Mouse (Mus musculus) liver, embryonic 14.5 days (tissue): ENCODE data around the gene Slc25a35. TPM values are rescaled to one million over a fixed set of nuclear protein-coding genes. Genes with fewer than 3 reads are reported as not detected.
"Not testable (repeated sequence)": the region's sequence is repeated elsewhere in the genome, so short reads cannot be mapped to it uniquely, and the experiment has no call there.

Experiments
- ATAC-seq: fragments of 200-750 bp; cut with Nextera tagmentation; 2 replicates; pipeline ENCODE4 v1.8.0; 2017; ENCODE audit warnings: moderate number of reproducible peaks, mild to moderate bottlenecking, moderate library complexity; ENCODE audit not compliant: insufficient read depth
- DNase-seq, 3 experiments: peaks; one replicate each; pipeline ENCODE4 v3.0.0-alpha.2; 2012 to 2013; ENCODE audit warnings: low read depth in 3 of 3, low spot score in 3 of 3
- H3K27ac ChIP-seq: fragments of 300-500 bp; sonication (generic); 2 replicates; pipeline ENCODE4 v1.5.1; 2014; ENCODE audit warnings: moderate library complexity, mild to moderate bottlenecking, control low read depth, inconsistent platforms
- H3K27me3 ChIP-seq: fragments of 300-500 bp; sonication (generic); 2 replicates; pipeline ENCODE4 v1.6.1; 2014; ENCODE audit warnings: mild to moderate bottlenecking, low read length, moderate library complexity; ENCODE audit not compliant: control insufficient read depth, insufficient read depth
- H3K36me3 ChIP-seq: fragments of 300-500 bp; sonication (generic); replicated peaks from 2 replicates; pipeline ENCODE4 v1.6.1; 2014; ENCODE audit warnings: low read depth; ENCODE audit not compliant: control insufficient read depth, insufficient read depth
- H3K4me1 ChIP-seq, 2 experiments: fragments of 200-500 bp in 1 of 2; fragments of 300-500 bp in 1 of 2; sonication (generic) in 1 of 2; replicated peaks; 2 replicates each; pipeline ENCODE4 v1.6.1; 2012 to 2014; ENCODE audit warnings: antibody characterized with exemption in 1 of 2, inconsistent platforms in 1 of 2, low read length in 1 of 2; ENCODE audit not compliant: control insufficient read depth in 2 of 2, insufficient read depth in 2 of 2
- H3K4me2 ChIP-seq: fragments of 300-500 bp; sonication (generic); 2 replicates; pipeline ENCODE4 v1.6.1; 2014; ENCODE audit warnings: low read depth, mild to moderate bottlenecking, control low read depth, moderate library complexity
- H3K4me3 ChIP-seq, 2 experiments: fragments of 200-500 bp in 1 of 2; fragments of 300-500 bp in 1 of 2; sonication (generic) in 1 of 2; 2 replicates each; pipeline ENCODE4 v1.5.1; 2012 to 2014; ENCODE audit warnings: low read depth in 2 of 2, low read length in 2 of 2, mild to moderate bottlenecking in 2 of 2, control low read depth in 1 of 2, inconsistent platforms in 1 of 2, moderate library complexity in 1 of 2; ENCODE audit not compliant: insufficient read depth in 1 of 2
- H3K9ac ChIP-seq: fragments of 300-500 bp; sonication (generic); replicated peaks from 2 replicates; pipeline ENCODE4 v1.6.1; 2014; ENCODE audit warnings: mild to moderate bottlenecking, control low read depth, moderate library complexity
- H3K9me3 ChIP-seq: fragments of 300-500 bp; sonication (generic); 2 replicates; pipeline ENCODE4 v1.6.1; 2016; ENCODE audit warnings: low read length, mixed read lengths; ENCODE audit not compliant: control insufficient read depth
- CTCF ChIP-seq: IDR thresholded peaks from 2 replicates; pipeline ENCODE4 v1.5.1; 2016; ENCODE audit warnings: antibody characterized with exemption, low read depth, control low read depth
- EP300 ChIP-seq: IDR thresholded peaks from 2 replicates; pipeline ENCODE4 v1.6.1; 2016; ENCODE audit warnings: antibody characterized with exemption, low read depth
- WGBS: fragments of 180-500 bp; shearing (Covaris S2); extraction: QIAGEN DNeasy Blood & Tissue Kit; methylation state at CpG from one replicate; pipeline ENCODE4 v1.1.7; 2014; ENCODE audit not compliant: insufficient replicate concordance; 5-methylcytosine and 5-hydroxymethylcytosine counted together
- polyA plus RNA-seq, 2 experiments: library from polyadenylated mRNA; depleted of rRNA in 1 of 2; stranded (reverse) in 1 of 2; unstranded in 1 of 2; fragments of >200 nt; fragmentation: Nextera tagmentation in 1 of 2; extraction: Ambion mirVana in 1 of 2; gene quantifications; 2 replicates each; pipeline versions ENCODE4 v1.2.1 to v1.2.3; 2012 to 2014

Gene Slc25a35
- polyA plus RNA-seq, 2 experiments: 0.13 to 0.59 TPM

DNA sequence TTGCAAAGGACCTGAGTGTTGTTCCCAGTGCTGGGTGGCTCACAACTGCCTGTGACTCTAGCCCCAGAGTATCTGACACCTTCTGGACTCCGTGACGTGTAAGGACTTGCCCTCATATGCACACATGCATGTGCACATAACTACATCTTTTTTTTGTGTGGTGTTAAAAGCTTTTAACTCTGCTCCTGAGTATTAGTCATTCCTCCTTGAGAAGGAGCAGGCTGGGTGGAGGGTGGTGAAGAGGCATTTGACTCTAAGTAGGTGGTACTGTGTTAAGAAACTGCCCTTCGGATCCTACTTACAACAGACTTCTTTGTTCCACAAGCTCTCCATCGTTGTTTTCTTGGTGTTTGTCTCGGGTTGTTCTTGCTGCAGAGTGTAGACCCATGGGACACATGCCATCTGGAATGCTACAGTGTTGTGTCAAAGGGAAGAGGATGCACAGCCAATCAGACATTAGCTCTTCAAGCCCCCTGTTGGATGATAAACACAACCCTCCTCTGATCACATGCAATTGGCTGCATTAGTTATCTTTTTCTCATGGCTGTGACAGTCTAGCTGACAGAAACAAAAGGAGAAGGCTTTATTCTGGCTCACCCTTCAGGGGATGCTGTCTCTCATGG, 33.9 kb upstream of the Slc25a35 start:
- TF ChIP-seq CTCF (no peak), EP300 (no peak)
- H3K4me1 ChIP-seq: no peaks in the 10 kb centered on the region
- no peaks in the 10 kb centered on the region for H3K36me3 ChIP-seq
- H3K27ac ChIP-seq: no peak overlapping the region
- no peak overlapping the region for H3K4me2 ChIP-seq
- no peaks in the 10 kb centered on the region for H3K27me3 ChIP-seq
- DNase-seq (no peak), ATAC-seq (no peak)
- no peak overlapping the region for H3K9ac ChIP-seq
- H3K9me3 ChIP-seq: no peaks in the 10 kb centered on the region
- WGBS: 68% methylated on average over 5 of the region's 5 CpGs
- no peak overlapping the region for H3K4me3 ChIP-seq

DNA sequence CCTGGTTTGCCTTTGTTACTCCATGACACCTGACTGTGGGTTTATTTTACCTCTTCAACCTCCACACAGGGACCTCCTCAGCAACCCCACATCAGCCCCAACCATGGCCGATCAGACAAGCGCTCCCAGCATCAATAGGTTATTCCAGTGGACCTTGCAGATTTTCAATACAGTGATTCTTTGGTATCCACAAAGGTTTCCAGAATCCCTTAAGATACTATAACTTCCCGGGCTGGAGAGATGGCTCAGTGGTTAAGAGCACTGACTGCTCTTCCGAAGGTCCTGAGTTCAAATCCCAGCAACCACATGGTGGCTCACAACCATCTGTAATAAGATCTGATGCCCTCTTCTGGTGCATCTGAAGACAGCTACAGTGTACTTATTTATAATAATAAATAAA, 31.0 kb upstream of the Slc25a35 start:
- H3K9ac ChIP-seq, H3K27ac ChIP-seq, H3K4me2 ChIP-seq, H3K4me1 ChIP-seq, H3K9me3 ChIP-seq, DNase-seq, H3K27me3 ChIP-seq, H3K36me3 ChIP-seq, ATAC-seq, H3K4me3 ChIP-seq: not testable (repeated sequence)
- WGBS: 68% methylated on average over 4 of the region's 4 CpGs

DNA sequence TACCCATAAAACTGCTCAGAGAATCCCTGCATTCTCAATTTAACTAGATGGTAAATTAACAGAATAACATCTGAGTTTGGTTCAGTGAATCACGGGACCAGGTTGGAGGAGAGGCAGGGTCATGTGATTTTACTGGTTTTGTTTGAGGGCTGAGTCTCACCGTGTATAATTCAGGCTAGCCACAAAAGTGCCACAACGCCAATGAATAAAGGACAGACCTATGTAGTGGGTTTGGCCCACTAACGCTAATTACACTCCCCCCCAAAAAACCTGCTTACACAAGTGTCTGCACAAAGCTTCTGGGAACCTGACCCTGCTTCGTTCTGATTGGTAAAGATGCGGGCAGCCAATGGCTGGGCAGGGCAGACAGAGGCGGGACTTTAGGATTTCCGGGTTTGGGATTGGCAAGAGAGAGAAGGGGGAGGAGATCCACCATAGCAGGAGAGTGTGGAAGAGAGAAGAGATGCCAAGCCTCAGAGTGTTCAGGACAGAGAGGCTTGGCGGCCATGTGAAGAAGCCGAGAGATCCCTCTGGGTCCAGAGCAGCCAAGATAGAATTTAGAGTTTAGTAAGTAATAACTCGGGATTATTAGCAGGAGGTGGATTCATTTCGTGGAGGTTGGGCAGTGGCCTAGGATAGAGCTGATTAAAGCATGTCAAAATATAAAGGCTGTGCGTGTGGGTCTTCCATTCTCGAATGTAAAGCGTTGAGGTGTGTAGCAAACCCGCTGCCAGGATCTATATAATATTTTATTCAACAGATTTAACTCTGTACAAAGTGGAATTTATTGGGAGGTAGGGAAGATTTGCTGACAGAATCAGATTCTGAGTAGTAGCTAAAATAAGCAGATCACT, 28.3 kb upstream of the Slc25a35 start:
- H3K4me3 ChIP-seq: peak overlapping the region; percentile 45 to 63
- H3K9ac ChIP-seq: peak overlapping the region; percentile 28
- peak; percentile 71 to 78 (median 78) for DNase-seq
- peak overlapping the region; percentile 64 for H3K4me2 ChIP-seq
- no peak overlapping the region for H3K27ac ChIP-seq
- no peaks in the 10 kb centered on the region for H3K9me3 ChIP-seq
- WGBS: 5% methylated on average over 16 of the region's 16 CpGs
- H3K4me1 ChIP-seq: peaks cover 0 to 2% of the 10 kb centered on the region in 2 experiments; a peak in 2 of 4 replicates
- TF ChIP-seq CTCF: no peak
- TF ChIP-seq EP300: no peak
- H3K36me3 ChIP-seq: no peaks in the 10 kb centered on the region
- peak; percentile 97 for ATAC-seq
- no peaks in the 10 kb centered on the region for H3K27me3 ChIP-seq

DNA sequence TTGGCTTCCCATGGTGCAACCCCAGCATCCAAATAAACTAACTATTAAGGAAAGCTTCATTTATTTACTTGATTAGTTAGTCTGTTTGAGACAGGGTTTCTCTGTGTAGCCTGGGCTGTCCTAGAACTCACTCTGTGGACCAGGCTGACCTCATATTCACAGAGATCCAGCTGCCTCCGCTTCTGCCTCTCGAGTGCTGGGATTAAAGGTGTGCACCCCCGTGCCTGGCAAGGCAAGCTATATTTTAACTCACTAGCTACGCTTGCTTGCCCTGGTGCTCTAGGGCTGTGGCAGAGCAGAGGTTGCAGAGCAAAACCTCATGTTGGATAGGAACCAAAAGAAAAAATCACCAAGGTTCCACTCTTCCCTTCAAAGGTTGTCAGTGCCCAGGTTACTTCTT, 27.4 kb upstream of the Slc25a35 start:
- WGBS: 54% methylated on average over 4 of the region's 4 CpGs
- H3K27ac ChIP-seq: no peak overlapping the region

DNA sequence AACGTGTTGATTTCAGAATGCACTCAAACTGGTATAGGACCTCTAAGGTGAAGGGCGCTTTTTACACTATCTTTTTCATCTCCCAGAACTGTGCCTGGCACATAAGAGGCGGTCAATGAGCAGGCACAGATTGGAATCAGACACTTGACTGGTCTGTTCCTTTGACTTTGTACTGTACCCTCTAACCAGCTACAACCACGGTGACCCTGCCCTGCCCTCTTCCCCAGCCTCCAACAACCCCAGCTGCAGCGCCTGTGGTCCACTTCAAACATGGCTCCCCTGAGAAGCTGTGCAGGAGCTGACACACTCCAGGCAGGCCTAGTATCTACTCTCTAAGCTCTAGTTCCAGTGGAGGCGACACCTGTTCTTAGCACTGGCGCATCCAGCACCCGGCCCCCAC, 25.2 kb upstream of the Slc25a35 start:
- ATAC-seq (no peak), DNase-seq (no peak)
- H3K27ac ChIP-seq: no peak overlapping the region
- H3K4me3 ChIP-seq: no peak overlapping the region
- no peaks in the 10 kb centered on the region for H3K9me3 ChIP-seq
- peaks cover 0 to 2% of the 10 kb centered on the region in 2 experiments; a peak in 2 of 4 replicates for H3K4me1 ChIP-seq
- TF ChIP-seq CTCF: no peak
- H3K27me3 ChIP-seq: no peaks in the 10 kb centered on the region
- WGBS: 61% methylated on average over 8 of the region's 8 CpGs
- no peak overlapping the region for H3K4me2 ChIP-seq
- H3K9ac ChIP-seq: no peak overlapping the region
- H3K36me3 ChIP-seq: no peaks in the 10 kb centered on the region

More for the DNA sequence above, 27.4 kb upstream of the Slc25a35 start:
- peak overlapping the region; percentile 28 for H3K9ac ChIP-seq
- no peak for TF ChIP-seq CTCF
- no peak for TF ChIP-seq EP300
- no peak for ATAC-seq
- H3K4me1 ChIP-seq: peaks cover 0 to 2% of the 10 kb centered on the region in 2 experiments; a peak in 2 of 4 replicates
- no peak for DNase-seq
- no peaks in the 10 kb centered on the region for H3K27me3 ChIP-seq
- no peaks in the 10 kb centered on the region for H3K36me3 ChIP-seq
- peak overlapping the region in 1 of 2 experiments; percentile 45; a peak in 2 of 4 replicates for H3K4me3 ChIP-seq
- H3K9me3 ChIP-seq: no peaks in the 10 kb centered on the region
- peak overlapping the region; percentile 64 for H3K4me2 ChIP-seq
